Mouse (Mus musculus): ENCODE results near the gene Tnfrsf12a. TPM values are rescaled to one million over a fixed set of nuclear protein-coding genes. Genes with fewer than 3 reads are reported as not detected.

Tnfrsf12a gene
- polyA plus RNA-seq, 2 experiments, result 16.1 to 24.0 TPM

GRCm38 (mm10) chr17:23627813-23628212 is 49.5 kb downstream of the Tnfrsf12a start:
- H3K9me3 ChIP-seq (ENCODE audit: control insufficient read depth, low read length), result no peaks in the 10 kb centered on the region
- no peak for TF ChIP-seq POLR2A (IDR thresholded peaks at IDR 0.05; ENCODE audit: borderline replicate concordance, extremely low read depth, insufficient read depth, insufficient read length)
- H3K4me3 ChIP-seq (replicated peaks; ENCODE audit: low read length), result no peak overlapping the region
- no peak overlapping the region for H3K4me2 ChIP-seq (replicated peaks; ENCODE audit: low read depth, low read length, severe bottlenecking)
- no peak for ATAC-seq (ENCODE audit: low FRiP score, low read depth)
- H3K27ac ChIP-seq (replicated peaks; ENCODE audit: low read depth, low read length), result no peak overlapping the region
- H3K27me3 ChIP-seq (ENCODE audit: control insufficient read depth, insufficient read depth, low read length), result no peaks in the 10 kb centered on the region
- no peaks in the 10 kb centered on the region for H3K36me3 ChIP-seq (ENCODE audit: control insufficient read depth, insufficient read depth, low read length)
- DNase-seq (ENCODE audit: low spot score), result no peak
- H3K9ac ChIP-seq (ENCODE audit: low read depth, low read length, severe bottlenecking), result no peak overlapping the region
- WGBS, result 29% methylated on average over 7 of the region's 7 CpGs
- no peaks in the 10 kb centered on the region for H3K4me1 ChIP-seq (ENCODE audit: control insufficient read depth, insufficient read depth, low read length)

Other genes starting within 250 kb of the Tnfrsf12a start
- not detected in 2 replicates for gene Vmn2r117, start 197.8 kb downstream of the Tnfrsf12a start, polyA plus RNA-seq (2012; rRNA removed)
- not detected in 2 replicates for gene Vmn2r117, start 197.8 kb downstream of the Tnfrsf12a start, polyA plus RNA-seq (2014; fragmentation: Nextera tagmentation; extraction: Ambion mirVana)
- 16.3 and 21.1 TPM in 2 replicates for gene Zfp213, start 113.2 kb downstream of the Tnfrsf12a start, polyA plus RNA-seq (2012; rRNA removed)
- 17.4 and 18.1 TPM in 2 replicates for gene Zfp213, start 113.2 kb downstream of the Tnfrsf12a start, polyA plus RNA-seq (2014; fragmentation: Nextera tagmentation; extraction: Ambion mirVana)
- 27.6 and 33.8 TPM in 2 replicates for gene Zfp13, start 78.0 kb downstream of the Tnfrsf12a start, polyA plus RNA-seq (2012; rRNA removed)
- gene Zfp13, start 78.0 kb downstream of the Tnfrsf12a start, polyA plus RNA-seq (2014; fragmentation: Nextera tagmentation; extraction: Ambion mirVana), result 16.2 and 16.3 TPM in 2 replicates
- 0.63 and 1.00 TPM in 2 replicates for gene Zscan10, start 76.6 kb downstream of the Tnfrsf12a start, polyA plus RNA-seq (2012; rRNA removed)
- 0.33 TPM in 1 of 2 replicates, not detected in the other for gene Zscan10, start 76.6 kb downstream of the Tnfrsf12a start, polyA plus RNA-seq (2014; fragmentation: Nextera tagmentation; extraction: Ambion mirVana)
- 1.0 and 1.4 TPM in 2 replicates for gene Mmp25, start 32.2 kb downstream of the Tnfrsf12a start, polyA plus RNA-seq (2012; rRNA removed)
- gene Mmp25, start 32.2 kb downstream of the Tnfrsf12a start, polyA plus RNA-seq (2014; fragmentation: Nextera tagmentation; extraction: Ambion mirVana), result 0.76 and 0.80 TPM in 2 replicates
- 1.6 and 2.8 TPM in 2 replicates for gene Bicdl2, start 17.0 kb downstream of the Tnfrsf12a start, polyA plus RNA-seq (2012; rRNA removed)
- 5.1 and 5.8 TPM in 2 replicates for gene Bicdl2, start 17.0 kb downstream of the Tnfrsf12a start, polyA plus RNA-seq (2014; fragmentation: Nextera tagmentation; extraction: Ambion mirVana)
- gene Hcfc1r1, start 3.9 kb downstream of the Tnfrsf12a start, polyA plus RNA-seq (2012; rRNA removed), result 63.4 and 73.3 TPM in 2 replicates
- 85.3 and 85.4 TPM in 2 replicates for gene Hcfc1r1, start 3.9 kb downstream of the Tnfrsf12a start, polyA plus RNA-seq (2014; fragmentation: Nextera tagmentation; extraction: Ambion mirVana)
- 45.5 and 51.2 TPM in 2 replicates for gene Thoc6, start 3.6 kb downstream of the Tnfrsf12a start, polyA plus RNA-seq (2012; rRNA removed)
- 41.8 and 44.2 TPM in 2 replicates for gene Thoc6, start 3.6 kb downstream of the Tnfrsf12a start, polyA plus RNA-seq (2014; fragmentation: Nextera tagmentation; extraction: Ambion mirVana)
- gene Cldn6, start 1.8 kb upstream of the Tnfrsf12a start, polyA plus RNA-seq (2012; rRNA removed), result 13.6 and 14.0 TPM in 2 replicates
- gene Cldn6, start 1.8 kb upstream of the Tnfrsf12a start, polyA plus RNA-seq (2014; fragmentation: Nextera tagmentation; extraction: Ambion mirVana), result 11.3 and 14.7 TPM in 2 replicates
- gene Cldn9, start 6.6 kb upstream of the Tnfrsf12a start, polyA plus RNA-seq (2012; rRNA removed), result 4.0 and 5.1 TPM in 2 replicates
- 5.9 and 9.6 TPM in 2 replicates for gene Cldn9, start 6.6 kb upstream of the Tnfrsf12a start, polyA plus RNA-seq (2014; fragmentation: Nextera tagmentation; extraction: Ambion mirVana)
- 4.4 and 4.6 TPM in 2 replicates for gene 1520401A03Rik, start 45.3 kb upstream of the Tnfrsf12a start, polyA plus RNA-seq (2012; rRNA removed)
- gene 1520401A03Rik, start 45.3 kb upstream of the Tnfrsf12a start, polyA plus RNA-seq (2014; fragmentation: Nextera tagmentation; extraction: Ambion mirVana), result 1.6 and 2.1 TPM in 2 replicates
- 81.7 and 105 TPM in 2 replicates for gene Pkmyt1, start 48.9 kb upstream of the Tnfrsf12a start, polyA plus RNA-seq (2012; rRNA removed)
- 46.4 and 47.5 TPM in 2 replicates for gene Pkmyt1, start 48.9 kb upstream of the Tnfrsf12a start, polyA plus RNA-seq (2014; fragmentation: Nextera tagmentation; extraction: Ambion mirVana)
- 9.7 and 13.4 TPM in 2 replicates for gene Paqr4, start 63.4 kb upstream of the Tnfrsf12a start, polyA plus RNA-seq (2012; rRNA removed)
- 15.7 and 17.3 TPM in 2 replicates for gene Paqr4, start 63.4 kb upstream of the Tnfrsf12a start, polyA plus RNA-seq (2014; fragmentation: Nextera tagmentation; extraction: Ambion mirVana)
- 40.1 and 50.6 TPM in 2 replicates for gene Kremen2, start 68.4 kb upstream of the Tnfrsf12a start, polyA plus RNA-seq (2012; rRNA removed)
- 42.4 and 42.6 TPM in 2 replicates for gene Kremen2, start 68.4 kb upstream of the Tnfrsf12a start, polyA plus RNA-seq (2014; fragmentation: Nextera tagmentation; extraction: Ambion mirVana)
- gene Flywch1, start 94.1 kb upstream of the Tnfrsf12a start, polyA plus RNA-seq (2012; rRNA removed), result 47.1 and 58.5 TPM in 2 replicates
- 66.2 and 74.8 TPM in 2 replicates for gene Flywch1, start 94.1 kb upstream of the Tnfrsf12a start, polyA plus RNA-seq (2014; fragmentation: Nextera tagmentation; extraction: Ambion mirVana)
- gene Flywch2, start 108.6 kb upstream of the Tnfrsf12a start, polyA plus RNA-seq (2012; rRNA removed), result 46.3 and 50.8 TPM in 2 replicates
- gene Flywch2, start 108.6 kb upstream of the Tnfrsf12a start, polyA plus RNA-seq (2014; fragmentation: Nextera tagmentation; extraction: Ambion mirVana), result 41.2 and 47.5 TPM in 2 replicates
- 654 and 850 TPM in 2 replicates for gene Srrm2, start 113.1 kb upstream of the Tnfrsf12a start, polyA plus RNA-seq (2012; rRNA removed)
- gene Srrm2, start 113.1 kb upstream of the Tnfrsf12a start, polyA plus RNA-seq (2014; fragmentation: Nextera tagmentation; extraction: Ambion mirVana), result 406 and 466 TPM in 2 replicates
- 739 and 935 TPM in 2 replicates for gene Elob, start 151.7 kb upstream of the Tnfrsf12a start, polyA plus RNA-seq (2012; rRNA removed)
- 1,204 and 1,221 TPM in 2 replicates for gene Elob, start 151.7 kb upstream of the Tnfrsf12a start, polyA plus RNA-seq (2014; fragmentation: Nextera tagmentation; extraction: Ambion mirVana)
- gene Prss33, start 158.6 kb upstream of the Tnfrsf12a start, polyA plus RNA-seq (2012; rRNA removed), result 0.12 and 0.14 TPM in 2 replicates
- not detected in 2 replicates for gene Prss33, start 158.6 kb upstream of the Tnfrsf12a start, polyA plus RNA-seq (2014; fragmentation: Nextera tagmentation; extraction: Ambion mirVana)
- gene Prss32, start 166.4 kb upstream of the Tnfrsf12a start, polyA plus RNA-seq (2012; rRNA removed), result 0.06 TPM in 1 of 2 replicates, not detected in the other
- gene Prss32, start 166.4 kb upstream of the Tnfrsf12a start, polyA plus RNA-seq (2014; fragmentation: Nextera tagmentation; extraction: Ambion mirVana), result not detected in 2 replicates
- gene Prss41, start 166.7 kb upstream of the Tnfrsf12a start, polyA plus RNA-seq (2012; rRNA removed), result 1.6 and 2.1 TPM in 2 replicates
- 0.28 and 0.78 TPM in 2 replicates for gene Prss41, start 166.7 kb upstream of the Tnfrsf12a start, polyA plus RNA-seq (2014; fragmentation: Nextera tagmentation; extraction: Ambion mirVana)
- gene Prss21, start 190.6 kb upstream of the Tnfrsf12a start, polyA plus RNA-seq (2012; rRNA removed), result not detected in 2 replicates
- not detected in 2 replicates for gene Prss21, start 190.6 kb upstream of the Tnfrsf12a start, polyA plus RNA-seq (2014; fragmentation: Nextera tagmentation; extraction: Ambion mirVana)
- not detected in 2 replicates for gene Dcpp1, start 203.4 kb upstream of the Tnfrsf12a start, polyA plus RNA-seq (2012; rRNA removed)
- gene Dcpp1, start 203.4 kb upstream of the Tnfrsf12a start, polyA plus RNA-seq (2014; fragmentation: Nextera tagmentation; extraction: Ambion mirVana), result not detected in 2 replicates
- gene Dcpp2, start 203.4 kb upstream of the Tnfrsf12a start, polyA plus RNA-seq (2012; rRNA removed), result not detected in 2 replicates
- not detected in 2 replicates for gene Dcpp2, start 203.4 kb upstream of the Tnfrsf12a start, polyA plus RNA-seq (2014; fragmentation: Nextera tagmentation; extraction: Ambion mirVana)
- gene Dcpp3, start 240.0 kb upstream of the Tnfrsf12a start, polyA plus RNA-seq (2012; rRNA removed), result not detected in 2 replicates
- not detected in 2 replicates for gene Dcpp3, start 240.0 kb upstream of the Tnfrsf12a start, polyA plus RNA-seq (2014; fragmentation: Nextera tagmentation; extraction: Ambion mirVana)

All from limb, embryonic 14.5 days (tissue).